Mouse (Mus musculus) induced T-regulatory cell, adult 2 months (primary cell): Measurements from ENCODE around the gene Mrm1.

Source experiments
- DNase-seq: peaks from one replicate; pipeline ENCODE4 v3.0.0-alpha.2; 2012; ENCODE audit warnings: low read depth

The Mrm1 gene

DNA sequence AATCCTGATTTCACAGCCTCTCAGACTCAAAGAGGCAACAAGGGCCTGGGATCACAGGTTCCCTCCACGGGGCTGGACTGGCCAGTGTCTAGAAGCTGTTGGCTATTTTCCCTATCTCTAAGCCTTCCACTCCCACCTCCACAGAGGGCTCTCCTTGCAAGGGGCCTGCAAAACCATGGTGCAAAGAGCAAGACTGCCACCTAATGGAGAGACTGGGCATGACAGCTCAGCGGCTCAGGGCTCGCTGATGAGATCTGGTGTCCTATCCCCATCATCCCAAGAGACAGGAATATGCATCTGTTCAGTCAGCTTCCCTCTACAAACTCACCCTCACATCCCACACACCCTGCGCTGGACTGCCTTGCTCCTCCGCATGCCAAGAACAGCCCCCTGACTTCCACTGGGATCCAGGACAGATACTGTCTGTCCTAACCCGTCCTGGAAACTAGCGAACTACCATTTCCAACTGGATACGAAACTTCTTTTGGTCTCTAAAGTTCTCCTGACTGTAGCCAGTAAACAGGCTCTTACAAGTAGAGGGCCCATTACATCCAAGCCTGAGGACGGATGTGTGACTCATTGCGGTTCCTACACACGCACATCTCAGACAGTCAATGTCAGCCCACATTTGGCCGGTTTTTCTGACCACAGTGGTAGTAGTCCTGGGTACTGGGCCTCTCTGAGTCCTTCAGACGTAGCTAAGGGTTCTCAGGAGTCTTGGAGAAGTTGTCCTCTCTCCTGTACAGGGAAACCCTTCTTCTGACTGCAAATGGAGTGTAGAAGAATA, 5.4 kb downstream of the Mrm1 start:
- peak; percentile 86 for DNase-seq

DNA sequence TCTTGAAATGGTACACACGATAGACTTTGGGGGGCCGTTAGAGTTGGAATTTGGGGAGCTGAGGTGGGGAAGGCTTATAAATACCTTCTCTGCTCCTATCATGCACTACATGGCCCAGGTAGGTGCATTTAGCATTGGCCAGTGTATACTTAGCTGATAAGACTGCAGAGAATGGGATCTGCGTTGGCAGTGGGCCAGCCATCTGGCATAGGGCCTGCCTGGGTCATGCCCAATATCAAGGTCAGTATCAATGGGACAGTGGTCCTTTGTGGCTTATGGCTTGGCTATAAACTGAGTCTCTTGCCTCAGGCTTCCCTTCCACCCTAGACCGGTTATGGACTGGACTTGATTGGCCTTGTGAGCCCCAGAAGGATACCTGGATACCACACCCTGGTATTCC, 14.9 kb downstream of the Mrm1 start:
- no peak for DNase-seq

DNA sequence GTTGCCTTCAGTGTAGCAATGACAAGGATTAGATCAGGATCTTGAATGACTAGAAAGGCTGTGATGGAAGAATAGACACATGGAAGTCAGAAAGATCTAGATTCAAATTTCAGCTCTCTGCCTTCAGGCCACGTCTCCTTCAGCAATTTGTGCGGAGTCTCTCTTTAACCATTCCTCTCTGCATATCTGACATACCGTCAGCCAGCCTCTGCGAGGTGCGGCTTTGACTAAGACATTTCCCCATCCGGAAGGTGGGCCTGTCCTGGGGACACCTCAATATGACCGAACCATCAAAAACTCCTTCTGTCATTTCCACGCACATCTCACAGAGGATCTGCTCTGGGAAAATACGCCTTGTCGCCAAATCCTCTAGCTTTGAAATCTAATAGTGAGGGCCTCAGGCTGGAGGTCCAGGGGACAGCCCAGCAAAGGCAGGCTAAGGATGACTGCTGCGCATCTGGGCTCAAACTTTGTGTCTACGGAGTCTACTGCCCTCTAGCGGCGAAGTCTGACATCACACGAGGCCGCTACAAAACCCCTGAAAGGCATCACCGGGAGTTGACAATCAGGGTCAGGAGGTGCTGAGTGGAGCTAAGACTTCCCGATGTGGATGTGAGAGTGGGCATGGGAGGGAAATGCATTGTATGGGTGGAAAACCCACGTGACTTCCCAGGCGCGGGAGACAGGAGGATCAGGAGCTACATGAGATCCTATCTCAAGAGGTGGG, 21.5 kb downstream of the Mrm1 start:
- peak; percentile 84 for DNase-seq

DNA sequence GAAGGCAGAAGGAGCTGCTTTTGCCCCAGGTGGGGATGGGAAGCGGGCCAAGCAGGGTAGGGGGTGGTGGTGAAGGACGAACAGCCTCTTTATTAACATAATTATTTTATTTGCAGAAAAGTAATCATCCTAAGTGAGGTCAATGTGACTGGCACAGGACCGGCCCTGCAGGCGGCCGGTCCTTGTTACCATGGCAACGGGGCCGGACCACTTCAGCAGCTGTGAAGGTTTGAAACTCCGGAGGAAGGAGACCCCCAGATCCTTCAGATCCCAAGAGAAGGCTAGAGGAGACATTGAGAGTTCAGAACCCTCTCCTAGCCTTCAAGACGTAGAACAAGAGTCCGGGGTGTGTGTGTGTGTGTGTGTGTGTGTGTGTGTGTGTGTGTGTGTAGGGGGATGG, 22.3 kb downstream of the Mrm1 start:
- DNase-seq = no peak

DNA sequence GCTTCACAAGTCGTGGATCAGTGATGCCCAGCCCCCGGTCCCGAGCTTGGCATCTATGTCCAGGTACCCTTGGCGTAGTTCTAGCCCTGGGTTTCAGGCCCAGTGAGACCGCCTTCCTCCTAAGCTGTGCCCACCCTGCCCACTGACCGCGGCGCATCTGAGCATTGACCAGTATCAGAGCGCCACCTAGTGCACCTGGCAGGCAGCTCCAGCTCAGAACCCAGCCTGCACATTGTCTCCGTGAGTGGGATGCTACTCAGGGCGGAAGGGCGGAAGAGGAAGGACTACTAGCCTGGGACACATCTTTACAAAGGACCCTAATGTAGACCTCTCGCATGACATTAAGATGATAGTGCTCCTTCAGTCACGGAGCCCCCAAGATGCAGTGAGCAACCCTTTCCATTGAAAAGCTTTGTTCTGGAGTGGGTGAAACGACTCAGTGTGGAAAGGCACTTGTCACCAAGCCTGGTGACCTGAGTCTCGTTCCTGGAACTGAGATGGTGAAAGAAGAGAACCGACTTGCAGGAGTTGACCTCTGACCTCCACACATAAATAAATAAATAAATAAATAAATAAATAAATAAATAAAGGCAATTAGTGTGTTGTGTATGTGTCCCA, 24.7 kb downstream of the Mrm1 start:
- peak; percentile 53 for DNase-seq

DNA sequence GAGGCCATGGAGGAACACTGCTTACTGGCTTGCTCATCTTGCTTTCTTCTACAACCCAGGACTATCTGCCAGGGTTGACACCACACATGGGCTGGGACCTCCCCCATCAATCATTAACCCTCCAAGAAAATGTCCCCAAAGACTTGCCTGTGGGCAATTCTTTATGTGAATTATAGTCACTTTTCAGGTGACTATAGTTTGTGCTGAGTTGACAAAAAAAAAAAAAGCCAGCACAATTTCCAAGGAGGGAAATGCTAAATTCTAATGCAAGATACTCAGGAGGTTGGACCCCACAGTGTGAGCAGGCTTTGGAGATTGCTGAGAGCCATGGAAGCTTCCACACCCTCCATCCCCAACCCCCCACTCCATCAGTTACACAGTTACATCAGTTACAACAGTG, 25.8 kb downstream of the Mrm1 start:
- no peak for DNase-seq

DNA sequence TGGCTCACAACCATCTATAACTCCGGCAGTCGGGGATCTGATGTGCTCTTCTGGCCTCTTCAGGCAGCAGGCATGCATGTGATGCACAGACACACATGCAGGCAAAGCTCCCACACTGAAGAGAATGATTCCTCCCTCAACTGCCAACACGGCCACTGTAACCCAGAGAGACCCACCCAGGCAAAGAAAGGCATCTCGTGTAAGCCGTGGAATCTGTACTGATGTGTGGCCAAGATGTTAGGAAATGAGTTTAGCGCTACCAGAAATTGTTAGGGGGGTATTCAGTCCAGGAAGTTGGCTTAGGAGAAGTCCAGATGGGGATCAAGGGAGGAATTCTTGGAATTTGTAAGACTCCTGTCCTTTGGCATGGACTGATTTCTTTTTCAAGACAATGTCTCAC, 28.9 kb downstream of the Mrm1 start:
- DNase-seq = no peak

DNA sequence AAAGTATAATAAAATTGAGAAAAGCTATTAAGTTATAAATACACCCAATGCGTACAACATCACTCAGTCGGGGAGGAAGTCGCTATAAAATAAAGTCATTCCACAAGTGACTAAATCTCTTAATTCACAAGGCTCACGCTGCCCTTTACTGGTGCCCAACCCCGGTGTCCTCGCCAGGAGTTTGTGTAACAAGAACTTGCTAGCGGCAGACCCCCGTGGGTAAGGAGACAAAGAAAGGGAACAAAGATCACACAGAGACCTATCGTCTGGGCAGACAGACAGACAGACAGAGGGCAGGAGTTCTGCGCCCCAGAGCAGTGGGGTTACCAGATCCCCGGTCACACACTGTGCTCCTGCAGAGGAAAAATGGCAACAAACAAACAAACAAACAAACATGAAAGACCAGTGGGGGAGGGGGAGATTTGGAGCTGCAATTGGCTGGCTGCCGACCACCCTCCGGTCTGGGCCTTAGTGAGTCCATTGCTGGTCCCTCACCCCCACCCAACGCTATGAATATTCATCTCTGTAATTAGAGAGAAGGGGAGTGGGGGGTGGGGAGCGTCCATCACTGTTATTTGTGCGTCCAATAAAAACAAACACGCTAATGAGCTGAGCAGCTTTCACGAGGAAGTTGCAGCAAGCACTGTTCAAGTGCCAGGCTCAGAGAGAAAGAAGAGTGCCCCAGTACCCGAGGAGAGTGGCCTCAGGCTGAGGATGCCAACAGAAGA, 39.0 kb downstream of the Mrm1 start:
- DNase-seq = no peak

DNA sequence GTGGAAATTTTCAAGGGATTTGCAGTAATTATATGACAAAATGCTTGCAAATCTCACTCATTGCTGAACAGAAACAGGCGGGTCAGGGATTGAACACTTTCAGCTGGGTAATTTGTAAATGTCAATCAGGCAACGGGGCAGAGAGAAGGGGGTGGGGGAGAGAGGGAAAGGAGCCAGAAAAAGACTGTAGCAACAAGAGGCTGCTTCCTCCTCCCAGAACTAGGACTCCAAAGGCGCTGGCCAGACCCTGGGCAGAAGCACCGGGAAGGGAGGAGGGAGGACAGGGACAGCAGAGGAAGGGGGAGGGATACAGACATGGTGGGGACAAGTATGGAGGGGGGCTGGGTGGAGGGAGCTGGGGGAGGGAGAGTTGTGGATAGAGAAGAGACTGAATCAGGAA, 43.8 kb downstream of the Mrm1 start:
- DNase-seq = no peak

DNA sequence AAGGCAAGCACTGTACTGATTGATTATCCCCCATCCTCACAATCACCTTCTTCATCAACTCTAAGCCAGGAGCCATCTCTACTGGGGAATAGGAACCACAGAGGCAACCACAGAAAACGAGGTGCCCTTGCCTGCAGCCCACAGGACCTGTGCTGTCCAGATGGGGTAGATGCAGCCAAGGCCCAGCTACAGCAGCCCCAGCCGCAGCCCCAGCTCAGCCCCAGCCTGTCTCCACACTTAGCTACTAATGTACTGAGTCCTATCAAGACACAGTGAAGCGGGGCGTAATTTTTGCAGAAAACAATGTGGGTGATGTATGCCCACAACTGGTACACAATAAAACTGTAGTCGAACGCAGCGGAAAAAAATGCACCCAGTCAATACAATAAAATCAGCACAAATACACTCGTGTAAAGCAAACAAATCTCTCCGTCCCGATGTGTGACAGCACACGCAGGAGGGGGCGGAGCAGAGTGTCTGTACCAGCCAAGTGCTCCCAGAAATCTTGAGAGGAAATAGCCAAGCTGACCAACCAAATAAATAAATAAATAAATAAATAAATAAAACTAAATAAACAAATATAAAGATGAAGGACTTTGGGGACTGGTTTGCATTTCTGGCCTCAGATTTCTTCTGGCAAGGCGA, 44.3 kb downstream of the Mrm1 start:
- DNase-seq = no peak

DNA sequence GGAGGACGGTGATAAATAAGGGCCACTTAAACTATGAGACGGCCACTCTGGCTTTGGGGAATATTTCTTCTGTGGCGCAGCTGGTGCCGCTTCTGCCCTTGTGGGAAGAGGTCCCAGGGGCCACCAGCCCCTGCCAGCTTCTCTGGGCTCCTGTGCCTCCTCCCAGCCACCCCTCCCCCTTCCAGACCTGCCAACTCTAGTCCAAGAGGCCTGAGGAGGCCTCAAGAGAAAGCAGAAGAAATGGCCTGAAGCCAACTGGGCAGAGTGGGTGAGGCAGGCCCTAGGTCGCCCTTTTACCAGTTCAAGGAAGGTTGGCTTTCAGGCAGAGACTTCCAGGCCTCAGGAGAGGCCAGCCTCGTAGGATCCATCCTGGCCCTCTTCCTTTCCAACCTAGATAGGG, 51.4 kb downstream of the Mrm1 start:
- no peak for DNase-seq

DNA sequence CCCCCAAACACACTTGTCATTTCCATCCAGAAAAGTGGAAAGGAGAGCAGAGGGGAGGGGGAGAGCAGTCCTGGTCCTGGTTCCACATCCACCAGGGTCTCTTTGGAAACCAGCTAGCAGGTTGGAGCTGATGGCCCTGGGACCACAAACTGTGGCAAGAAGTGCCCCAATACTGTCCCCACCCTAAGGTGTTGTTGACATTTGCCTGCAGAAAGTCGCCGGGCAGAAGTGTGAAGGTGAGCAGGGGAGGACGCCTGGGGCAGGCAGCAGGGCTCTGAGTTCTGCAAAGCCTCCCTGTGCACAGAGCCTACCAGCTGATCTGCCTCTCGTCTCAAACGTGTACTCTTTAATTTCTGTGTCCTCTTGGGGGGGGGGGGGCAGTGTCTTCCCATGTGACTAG, 54.2 kb downstream of the Mrm1 start:
- no peak for DNase-seq

DNA sequence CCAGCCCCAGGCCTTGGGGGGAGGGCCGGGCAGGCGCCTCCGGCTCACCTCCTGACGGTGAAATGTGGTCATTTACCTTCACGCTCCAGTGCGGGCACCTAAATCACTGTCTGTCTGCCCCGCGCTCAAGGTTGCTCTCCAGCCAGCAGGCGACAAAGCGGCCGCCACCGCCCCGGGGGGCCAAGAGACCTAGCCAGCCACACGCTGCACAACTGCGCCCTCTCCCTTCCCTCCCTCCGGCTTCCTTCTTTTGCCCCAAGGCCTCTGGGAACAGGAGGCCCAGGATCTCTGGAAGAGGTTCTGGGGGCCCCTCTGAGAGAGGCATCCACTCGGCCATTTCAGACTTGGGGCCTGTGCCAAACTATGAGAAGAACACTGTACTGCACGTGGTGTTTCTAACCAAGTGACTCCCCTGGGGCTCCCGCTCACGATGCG, 54.8 kb downstream of the Mrm1 start:
- no peak for DNase-seq

DNA sequence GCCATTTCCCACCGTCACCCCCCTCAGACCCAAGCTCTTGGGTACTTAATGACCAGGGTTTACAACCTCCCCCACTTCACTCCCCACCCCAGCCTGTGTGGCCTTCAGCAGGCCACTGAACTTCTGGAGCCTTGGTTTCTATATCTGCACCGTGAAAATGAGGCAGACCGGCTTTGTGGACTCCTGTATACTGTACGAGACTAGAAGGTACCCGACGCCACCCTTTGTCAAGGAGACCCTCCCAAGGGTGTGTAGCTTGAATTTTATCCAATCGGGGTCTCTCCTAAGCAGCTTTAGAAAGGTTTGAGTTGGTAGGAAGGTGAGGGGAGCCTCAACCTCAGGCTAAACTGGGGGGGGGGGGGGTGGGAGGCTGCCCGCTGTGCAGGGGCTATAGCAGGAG, 55.2 kb downstream of the Mrm1 start:
- no peak for DNase-seq
